In the genomic region with DNA sequence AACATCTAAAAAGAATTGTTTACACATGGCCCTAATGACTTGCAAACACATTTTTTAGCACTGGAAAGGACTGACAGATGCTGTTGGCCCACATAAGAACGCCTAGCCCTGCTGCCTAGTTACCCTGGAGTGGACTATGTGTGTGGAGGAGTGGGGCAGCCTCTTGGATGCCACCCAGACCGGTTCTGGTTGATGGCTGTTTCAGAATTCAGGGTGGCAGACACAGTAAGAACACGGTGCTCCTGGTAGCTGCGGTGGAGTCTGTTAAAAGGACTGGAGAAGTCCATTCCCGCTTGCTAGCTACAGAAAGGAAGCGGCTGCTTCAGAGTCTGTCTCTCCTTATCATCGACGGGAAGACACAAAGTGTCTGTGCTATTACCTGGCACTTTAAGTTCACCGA, we compare ENCODE assay signal across 12 mouse cellular contexts. TPM values are rescaled to one million over a fixed set of nuclear protein-coding genes. Genes with fewer than 3 reads are reported as not detected.
DNase-seq lines count a peak whose midpoint lies in the region; ATAC-seq and TF ChIP-seq lines count a peak whose summit lies in the region.
"Had no signal": no experiment of that assay in that cellular context is flagged by ENCODE, and none has a peak within 500 bp of the region (broad histone marks: within the 10 kb centered on the region; RNA-seq: fewer than 3 reads in every experiment).

No protein-coding gene starts in this region.

- no peaks in the 10 kb centered on the region for H3K79me2 ChIP-seq in heart, adult 2 months (replicated peaks; ENCODE audit: control insufficient read depth, insufficient read depth, low read length)

- H3K4me3 ChIP-seq in heart, embryonic 15.5 days = no peak overlapping the region
- H3K4me3 ChIP-seq in heart, adult 2 months = no peak overlapping the region
- no peak overlapping the region for H3K4me3 ChIP-seq in hindbrain, embryonic 16.5 days (ENCODE audit: low read length)

- H3K27me3 ChIP-seq in heart, embryonic 15.5 days = no peaks in the 10 kb centered on the region
- H3K27me3 ChIP-seq in heart, adult 2 months (ENCODE audit: control insufficient read depth, insufficient read depth, low read length) = no peaks in the 10 kb centered on the region
- no peaks in the 10 kb centered on the region for H3K27me3 ChIP-seq in hindbrain, embryonic 16.5 days (replicated peaks; ENCODE audit: control insufficient read depth, insufficient read depth, low read length)

- TF ChIP-seq CTCF in heart, adult 2 months (IDR thresholded peaks at IDR 0.05) = no peak
- TF ChIP-seq CTCF in brain, embryonic 14.5 days (IDR thresholded peaks at IDR 0.05; ENCODE audit: borderline replicate concordance, extremely low read depth, insufficient read depth, insufficient read length) = no peak

- H3K4me2 ChIP-seq in heart, embryonic 15.5 days = no peak overlapping the region
- H3K4me2 ChIP-seq in hindbrain, embryonic 16.5 days (ENCODE audit: low read length) = no peak overlapping the region

- no peak overlapping the region for H3K9ac ChIP-seq in heart, embryonic 15.5 days
- H3K9ac ChIP-seq in heart, adult 2 months (ENCODE audit: low read depth, low read length) = no peak overlapping the region
- H3K9ac ChIP-seq in hindbrain, embryonic 16.5 days (ENCODE audit: low read depth, low read length) = no peak overlapping the region
- H3K9ac ChIP-seq: liver, embryonic 14.5 days had no signal

- H3K9me3 ChIP-seq in heart, embryonic 15.5 days (replicated peaks) = no peaks in the 10 kb centered on the region
- H3K9me3 ChIP-seq in hindbrain, embryonic 16.5 days (ENCODE audit: control insufficient read depth, low read length) = no peaks in the 10 kb centered on the region

- no peak for DNase-seq in heart, adult 2 months
- peak; percentile 53 for DNase-seq in brain, embryonic 14.5 days (ENCODE audit: low read depth)
- peak; percentile 22 for DNase-seq in lung, postnatal 10 days
- DNase-seq in urinary bladder, postnatal 10 days (ENCODE audit: low spot score) = no peak
- no peak for DNase-seq in urinary bladder, postnatal 14 days (ENCODE audit: low spot score)
- DNase-seq in adrenal gland, adult 2 months = no peak
- DNase-seq: cerebellum, adult 9-10 months; kidney, postnatal 10 days; spleen, adult 18-20 months had no signal

- peaks cover 11% of the 10 kb centered on the region for H3K4me1 ChIP-seq in heart, embryonic 15.5 days (replicated peaks)
- peaks cover 2% of the 10 kb centered on the region; the same call in 1 of the 2 replicates for H3K4me1 ChIP-seq in heart, adult 2 months (ENCODE audit: control insufficient read depth, insufficient read depth, low read length)
- H3K4me1 ChIP-seq in hindbrain, embryonic 16.5 days (ENCODE audit: control insufficient read depth, insufficient read depth, low read depth, low read length) = no peaks in the 10 kb centered on the region

- TF ChIP-seq POLR2A in heart, adult 2 months (IDR thresholded peaks at IDR 0.05; ENCODE audit: insufficient read depth, low read depth, low read length) = no peak
- no peak for TF ChIP-seq POLR2A in brain, embryonic 14.5 days (IDR thresholded peaks at IDR 0.05; ENCODE audit: borderline replicate concordance, extremely low read depth, insufficient read depth, insufficient read length, poor library complexity, severe bottlenecking)

- TF ChIP-seq EP300 in heart, adult 2 months (IDR thresholded peaks at IDR 0.05; ENCODE audit: insufficient read depth, low read depth, low read length) = no peak

- peaks cover 9% of the 10 kb centered on the region for H3K36me3 ChIP-seq in heart, embryonic 15.5 days
- H3K36me3 ChIP-seq in heart, adult 2 months (ENCODE audit: control insufficient read depth, insufficient read depth, low read length) = no peaks in the 10 kb centered on the region
- H3K36me3 ChIP-seq in hindbrain, embryonic 16.5 days (ENCODE audit: control insufficient read depth, insufficient read depth, low read length) = 0 out of 2 replicates have a peak, but pooled peaks cover 5% of the 10 kb centered on the region

- peak overlapping the region; percentile 37 for H3K27ac ChIP-seq in heart, embryonic 15.5 days
- H3K27ac ChIP-seq in heart, adult 2 months = no peak overlapping the region
- peak overlapping the region; percentile 74 for H3K27ac ChIP-seq in hindbrain, embryonic 16.5 days (ENCODE audit: low read depth, low read length)
- H3K27ac ChIP-seq: liver, embryonic 14.5 days had no signal

- intact Hi-C loops in heart, adult 2 months (cut with DNase I) = loop anchor here (5.0 to 10.0 kb wide), 3 partner anchors 38 to 174 kb away; no protein-coding TSS in a partner anchor

- ATAC-seq in heart, embryonic 15.5 days (replicated peaks; ENCODE audit: insufficient number of reproducible peaks, insufficient read depth, low FRiP score, low read depth) = no peak
- ATAC-seq in hindbrain, embryonic 16.5 days = peak; percentile 92

- WGBS in heart, embryonic 15.5 days = 68% methylated on average over 9 of the region's 9 CpGs
- WGBS in heart, adult 2 months = 76% methylated on average over 9 of the region's 9 CpGs
- 78% methylated on average over 9 of the region's 9 CpGs for WGBS in hindbrain, embryonic 16.5 days

RNA-seq across cellular contexts. Expression of gene Ddhd1, which starts 57.4 kb away (rescaled TPM):
- 7.3 and 8.0 TPM in 2 replicates for polyA plus RNA-seq in heart, embryonic 15.5 days (2015; fragmentation: Nextera tagmentation; extraction: Ambion mirVana)
- total RNA-seq in heart, adult 2 months (2021) = 1 to 10 TPM; 8.8 to 9.7 TPM
- 6.5 and 10.1 TPM in 2 replicates for polyA plus RNA-seq in heart, adult 2 months (2012; rRNA removed)
- polyA plus RNA-seq in brain, embryonic 14.5 days (2012; rRNA removed) = 38.7 and 47.3 TPM in 2 replicates
- 17.8 and 18.6 TPM in 2 replicates for polyA plus RNA-seq in hindbrain, embryonic 16.5 days (2015; fragmentation: Nextera tagmentation; extraction: Ambion mirVana)
- total RNA-seq in adrenal gland, adult 2 months (2021) = 10 to 100 TPM; 19.9 to 20.9 TPM
- polyA plus RNA-seq in adrenal gland, adult 2 months (2012; rRNA removed) = 8.3 and 9.7 TPM in 2 replicates

Comparison
In these comparisons a context has a peak if more than half of its experiments do, and no peak if none do; other contexts are left out.
1. DNase-seq: peak in brain, embryonic 14.5 days (single experiment) and lung, postnatal 10 days (single experiment); none in heart, adult 2 months (0 of 2), urinary bladder, postnatal 10 days (single experiment), urinary bladder, postnatal 14 days (single experiment) and adrenal gland, adult 2 months (single experiment).